Mouse (Mus musculus) liver, postnatal 0 days (tissue): ENCODE data around the gene Bmpr2. TPM values are rescaled to one million over a fixed set of nuclear protein-coding genes. Genes with fewer than 3 reads are reported as not detected.

Experiments used
- ATAC-seq: fragments of 200-750 bp; cut with Nextera tagmentation; 2 replicates; pipeline ENCODE4 v1.8.0; 2017; ENCODE audit warnings: mild to moderate bottlenecking, moderate library complexity
- DNase-seq: peaks from one replicate; pipeline ENCODE4 v3.0.0-alpha.2; 2016
- H3K27ac ChIP-seq: fragments of 300-500 bp; sonication (generic); 2 replicates; pipeline ENCODE4 v1.5.1; 2014; ENCODE audit warnings: antibody characterized with exemption, moderate library complexity, mild to moderate bottlenecking, low read depth
- H3K27me3 ChIP-seq: fragments of 300-500 bp; sonication (generic); 2 replicates; pipeline ENCODE4 v1.6.1; 2014; ENCODE audit warnings: low read length, control low read depth, mixed read lengths; ENCODE audit not compliant: insufficient read depth
- H3K36me3 ChIP-seq: fragments of 300-500 bp; sonication (generic); replicated peaks from 2 replicates; pipeline ENCODE4 v1.6.1; 2014; ENCODE audit warnings: mild to moderate bottlenecking, control low read depth, low read length, moderate library complexity, mixed read lengths; ENCODE audit not compliant: insufficient read depth
- H3K4me1 ChIP-seq: fragments of 300-500 bp; sonication (generic); 2 replicates; pipeline ENCODE4 v1.6.1; 2014; ENCODE audit warnings: antibody characterized with exemption, mild to moderate bottlenecking, control low read depth; ENCODE audit not compliant: insufficient read depth
- H3K4me2 ChIP-seq: fragments of 300-500 bp; sonication (generic); 2 replicates; pipeline ENCODE4 v1.6.1; 2014; ENCODE audit warnings: low read depth, mild to moderate bottlenecking, low read length, moderate library complexity, mixed read lengths
- H3K4me3 ChIP-seq: fragments of 300-500 bp; sonication (generic); 2 replicates; pipeline ENCODE4 v1.5.1; 2014; ENCODE audit warnings: low read depth, low read length
- H3K9ac ChIP-seq: fragments of 300-500 bp; sonication (generic); replicated peaks from 2 replicates; pipeline ENCODE4 v1.6.1; 2014; ENCODE audit warnings: mild to moderate bottlenecking, moderate library complexity
- H3K9me3 ChIP-seq: fragments of 300-500 bp; sonication (generic); 2 replicates; pipeline ENCODE4 v1.6.1; 2016; ENCODE audit warnings: mild to moderate bottlenecking, control low read depth, low read length, mixed read lengths
- CTCF ChIP-seq: sonication (generic); IDR thresholded peaks from 2 replicates; pipeline ENCODE4 v1.5.1; 2016; ENCODE audit warnings: antibody characterized with exemption, low read depth
- EP300 ChIP-seq: IDR thresholded peaks from 2 replicates; pipeline ENCODE4 v1.6.1; 2016; ENCODE audit warnings: antibody characterized with exemption, low read depth, mild to moderate bottlenecking
- WGBS: fragments of 180-500 bp; shearing (Covaris S2); extraction: QIAGEN DNeasy Blood & Tissue Kit; methylation state at CpG from one replicate; pipeline ENCODE4 v1.1.7; 2014; ENCODE audit not compliant: insufficient replicate concordance; 5-methylcytosine and 5-hydroxymethylcytosine counted together
- polyA plus RNA-seq: library from polyadenylated mRNA; unstranded; fragments of >200 nt; fragmentation: Nextera tagmentation; extraction: Ambion mirVana; gene quantifications from 2 replicates; pipeline ENCODE4 v1.2.1, GENCODE M21; 2015

The Bmpr2 gene
- polyA plus RNA-seq, 1 experiment from 2014 or later, result 1.8 TPM

DNA sequence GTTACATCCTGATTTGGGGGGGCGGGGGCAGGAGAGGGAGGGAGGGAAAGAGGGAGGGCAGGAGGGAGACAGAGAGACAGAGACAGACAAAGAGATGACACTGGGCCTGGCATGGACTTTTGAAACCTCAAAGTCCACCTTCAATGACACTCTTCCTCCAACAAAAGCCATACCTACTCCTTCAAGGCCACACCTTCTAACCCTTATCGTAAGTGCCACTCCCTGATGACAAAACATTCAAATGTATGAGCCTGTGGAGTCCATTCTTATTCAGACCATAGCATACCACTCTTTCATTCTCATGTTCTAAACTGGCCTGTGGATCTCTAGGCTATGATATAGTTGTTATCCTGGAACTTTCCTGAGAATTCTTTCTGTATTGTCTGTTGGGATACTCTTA lies 161.2 kb downstream of the Bmpr2 start:
- Histone ChIP-seq H3K9ac (no peak overlapping the region), H3K4me2 (no peak overlapping the region), H3K27me3 (no peaks in the 10 kb centered on the region), H3K4me1 (no peaks in the 10 kb centered on the region), H3K4me3 (no peak overlapping the region), H3K27ac (no peak overlapping the region), H3K36me3 (no peaks in the 10 kb centered on the region), H3K9me3 (no peaks in the 10 kb centered on the region)
- WGBS, result 74% methylated on average over 2 of the region's 2 CpGs
- ATAC-seq (no peak), DNase-seq (no peak)
- no peak for TF ChIP-seq CTCF
- TF ChIP-seq EP300, result no peak

DNA sequence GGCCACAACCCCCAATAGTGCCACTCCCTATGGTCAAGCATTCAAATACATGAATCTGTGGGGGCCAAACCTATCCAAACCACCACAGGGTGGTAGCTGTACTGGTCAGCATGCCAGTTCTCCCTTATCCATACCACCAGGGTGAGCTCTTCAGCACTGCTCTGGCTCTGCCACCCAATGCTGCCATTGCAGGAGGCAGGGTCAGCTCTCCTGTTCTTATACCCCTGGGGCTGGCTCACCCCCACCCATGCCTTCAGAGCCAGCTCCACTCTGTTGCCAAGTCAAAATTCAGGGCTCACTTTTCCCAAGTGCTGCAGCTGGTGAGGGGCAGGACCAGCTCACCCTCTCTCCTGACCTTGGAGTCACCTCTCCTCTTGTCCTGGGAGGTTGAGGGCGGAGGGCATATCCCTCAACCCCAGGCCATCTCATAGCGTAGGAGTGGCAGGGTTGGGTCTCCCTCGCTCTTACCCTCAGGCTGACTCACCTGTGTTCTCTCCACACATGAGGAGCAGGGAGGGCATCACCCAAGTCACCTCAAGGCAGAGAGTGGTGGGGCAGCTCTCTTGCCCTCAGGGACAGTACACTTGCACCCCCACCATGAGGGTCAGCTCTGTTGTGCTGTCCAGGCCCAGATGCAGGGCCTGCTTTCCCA lies 162.9 kb downstream of the Bmpr2 start:
- ATAC-seq (no peak), DNase-seq (no peak)
- Histone ChIP-seq H3K9ac (no peak overlapping the region), H3K27ac (no peak overlapping the region), H3K4me2 (no peak overlapping the region), H3K36me3 (no peaks in the 10 kb centered on the region), H3K4me3 (no peak overlapping the region), H3K27me3 (no peaks in the 10 kb centered on the region), H3K4me1 (no peaks in the 10 kb centered on the region), H3K9me3 (no peaks in the 10 kb centered on the region)
- TF ChIP-seq CTCF (no peak), EP300 (no peak)
- 81% methylated on average over 3 of the region's 3 CpGs for WGBS

DNA sequence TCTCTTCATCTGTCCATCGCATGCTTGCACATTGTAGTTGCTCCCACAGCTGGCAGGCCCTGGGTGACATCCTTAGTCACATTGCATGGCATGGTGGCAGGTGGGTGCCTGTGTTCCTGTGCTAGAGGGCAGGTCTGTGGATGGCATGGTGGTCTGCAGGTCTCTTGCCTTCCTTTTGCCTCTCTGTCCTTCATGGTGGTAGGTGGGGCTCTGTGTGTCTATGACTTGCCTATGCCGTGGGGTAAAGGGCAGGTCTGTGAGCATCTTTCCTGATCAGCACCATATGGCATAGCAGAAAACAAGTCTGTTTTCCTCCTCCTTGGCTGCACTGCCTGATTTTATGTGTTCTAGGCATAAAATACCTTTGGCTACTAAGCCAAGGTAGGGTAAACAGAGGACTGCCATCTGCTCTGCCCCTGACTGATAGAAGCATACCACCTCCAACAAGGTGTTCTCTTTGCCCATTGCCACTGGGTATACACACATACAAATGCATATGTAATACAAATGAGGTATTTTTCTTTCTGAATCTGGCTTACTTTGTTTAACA lies 164.0 kb downstream of the Bmpr2 start:
- ATAC-seq, result no peak

More for the DNA sequence above, 164.0 kb downstream of the Bmpr2 start:
- TF ChIP-seq EP300, result no peak
- no peak for TF ChIP-seq CTCF
- no peak for DNase-seq
- Histone ChIP-seq H3K9ac (no peak overlapping the region), H3K27ac (no peak overlapping the region), H3K27me3 (no peaks in the 10 kb centered on the region), H3K4me1 (no peaks in the 10 kb centered on the region), H3K9me3 (no peaks in the 10 kb centered on the region), H3K36me3 (no peaks in the 10 kb centered on the region), H3K4me3 (no peak overlapping the region), H3K4me2 (no peak overlapping the region)
- WGBS, result 82% methylated on average over 2 of the region's 2 CpGs

Other genes starting within 250 kb of the Bmpr2 start
- gene Gm973, start 247.1 kb upstream of the Bmpr2 start, polyA plus RNA-seq, result not detected in 2 replicates
- 96.2 and 97.3 TPM in 2 replicates for gene Sumo1, start 92.6 kb upstream of the Bmpr2 start, polyA plus RNA-seq
- 80.6 and 81.8 TPM in 2 replicates for gene Nop58, start 78.4 kb upstream of the Bmpr2 start, polyA plus RNA-seq
- gene Fam117b, start 149.6 kb downstream of the Bmpr2 start, polyA plus RNA-seq, result 1.5 and 1.8 TPM in 2 replicates